Mouse (Mus musculus): ENCODE measurements around the gene A930004D18Rik.
"Not testable (repeated sequence)": the region's sequence is repeated elsewhere in the genome, so short reads cannot be mapped to it uniquely, and the experiment has no call there.

The A930004D18Rik gene

DNA sequence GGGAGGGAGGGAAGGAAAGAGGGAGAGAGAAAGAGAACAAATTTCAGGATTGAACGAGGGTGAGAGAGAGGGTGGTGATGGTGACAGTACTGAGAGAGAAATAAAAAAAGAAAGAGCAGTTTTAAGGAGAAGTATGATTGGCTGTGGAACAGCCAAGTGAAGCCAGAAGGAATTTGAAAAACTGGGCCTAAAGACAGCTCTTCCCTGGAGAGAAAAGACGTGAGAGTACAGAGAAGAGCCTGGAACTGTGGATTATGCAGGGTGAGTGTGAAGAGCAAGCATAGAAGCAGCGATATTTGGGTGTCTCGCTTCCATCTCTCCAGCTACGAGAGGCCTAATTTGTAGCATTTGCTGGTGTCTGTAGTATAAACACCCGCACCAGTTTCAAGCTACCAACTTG is 26.3 kb downstream of the A930004D18Rik start:
- no peak for DNase-seq (ENCODE audit: low spot score)

DNA sequence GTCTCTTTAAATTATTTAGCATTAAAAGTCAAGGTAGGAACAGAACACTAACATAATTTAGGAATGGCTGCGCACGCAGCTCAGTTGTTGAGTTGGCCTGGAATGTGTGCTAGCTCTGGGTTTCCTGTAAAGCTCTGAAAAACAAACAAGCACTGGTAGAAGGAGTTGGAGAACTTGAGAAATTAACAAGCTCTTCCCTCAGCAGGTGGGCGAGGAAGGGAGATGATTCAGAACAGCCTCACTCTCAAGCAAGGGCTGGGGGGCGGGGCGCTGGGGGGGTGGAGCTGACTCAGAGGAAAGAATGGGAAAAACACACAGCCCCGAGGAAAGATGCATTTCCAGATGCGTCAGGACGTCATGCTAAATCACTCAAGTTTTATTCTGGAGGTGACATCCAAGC is 32.4 kb downstream of the A930004D18Rik start:
- DNase-seq (ENCODE audit: low spot score), result no peak

DNA sequence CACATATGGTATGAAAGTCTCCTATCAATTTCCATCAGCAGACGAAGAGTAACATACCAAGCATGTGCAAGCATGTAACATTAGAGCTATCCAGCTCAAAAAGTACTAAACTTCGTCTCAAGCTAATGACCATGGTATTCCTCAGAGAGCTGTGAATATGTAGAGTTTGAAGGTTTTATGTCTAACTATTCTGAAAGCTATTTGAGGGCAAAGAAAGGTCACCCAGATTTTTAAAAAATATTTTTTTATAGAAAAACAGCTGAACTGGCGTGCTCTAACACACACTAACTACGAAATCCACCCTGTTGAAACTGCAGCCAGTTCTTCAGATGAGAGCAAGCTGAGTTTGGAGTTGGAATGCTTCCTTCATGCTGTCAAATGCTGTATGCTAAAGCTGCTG is 33.3 kb downstream of the A930004D18Rik start:
- no peak for DNase-seq (ENCODE audit: low spot score)

DNA sequence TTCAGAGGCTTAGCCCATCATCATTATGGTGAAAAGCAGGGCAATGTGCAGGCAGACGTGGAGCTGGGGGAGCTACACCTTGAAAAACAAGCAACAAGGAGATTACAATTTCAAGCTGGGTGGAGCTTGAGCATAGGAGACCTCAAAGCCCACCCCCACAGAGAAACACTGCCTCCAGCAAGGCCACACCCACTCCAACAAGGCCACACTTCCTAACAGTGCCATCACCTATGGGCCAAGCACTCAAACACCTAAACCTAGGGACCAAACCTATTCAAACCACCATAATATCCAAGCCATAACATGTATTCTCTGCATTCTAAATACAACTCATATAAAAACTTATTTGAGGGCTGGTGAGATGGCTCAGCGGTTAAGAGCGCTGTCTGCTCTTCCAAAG is 35.2 kb downstream of the A930004D18Rik start:
- no peak for DNase-seq (ENCODE audit: low spot score)

DNA sequence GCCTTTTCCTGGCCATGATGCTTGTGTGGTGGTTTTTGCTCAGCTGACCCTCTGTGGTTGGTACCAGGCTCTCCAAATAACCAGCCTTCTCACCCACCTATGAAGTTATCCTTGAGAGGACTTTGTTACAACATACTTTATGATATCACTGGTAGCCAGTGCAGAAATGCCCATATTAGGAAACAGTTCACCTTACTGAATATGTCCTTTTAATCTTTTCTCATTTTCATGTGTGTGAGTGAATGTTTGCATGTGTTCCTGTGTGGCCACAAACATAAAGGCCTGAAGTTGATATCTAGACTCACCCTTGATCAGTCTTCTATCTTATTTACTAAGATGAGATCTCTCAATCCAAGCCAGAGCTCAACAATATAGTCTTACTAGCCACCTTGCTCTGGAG is 40.7 kb downstream of the A930004D18Rik start, which contains the start of gene H2al2a:
TSS of gene H2al2a (minus strand) at position 101 of the 400 bp plus-strand sequence.
- no peak for DNase-seq (ENCODE audit: low spot score)

DNA sequence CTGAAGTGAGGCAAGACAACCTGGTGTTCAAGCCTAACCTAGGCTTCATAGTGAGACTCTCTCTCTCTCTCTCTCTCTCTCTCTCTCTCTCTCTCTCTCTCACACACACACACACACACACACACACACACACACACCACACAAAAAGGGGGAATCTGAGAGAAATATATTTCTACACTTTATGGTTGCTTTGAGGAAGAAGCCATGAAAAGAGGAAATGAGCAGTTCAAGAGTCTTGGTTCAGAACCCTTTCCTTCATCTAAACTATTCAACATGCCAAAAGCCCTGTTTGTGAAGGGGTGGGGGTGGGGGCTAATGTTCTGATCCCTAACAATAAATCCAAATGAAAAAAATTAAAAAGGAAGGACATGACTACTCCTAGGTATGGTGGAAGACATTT is 48.0 kb downstream of the A930004D18Rik start:
- no peak for DNase-seq (ENCODE audit: low spot score)

DNA sequence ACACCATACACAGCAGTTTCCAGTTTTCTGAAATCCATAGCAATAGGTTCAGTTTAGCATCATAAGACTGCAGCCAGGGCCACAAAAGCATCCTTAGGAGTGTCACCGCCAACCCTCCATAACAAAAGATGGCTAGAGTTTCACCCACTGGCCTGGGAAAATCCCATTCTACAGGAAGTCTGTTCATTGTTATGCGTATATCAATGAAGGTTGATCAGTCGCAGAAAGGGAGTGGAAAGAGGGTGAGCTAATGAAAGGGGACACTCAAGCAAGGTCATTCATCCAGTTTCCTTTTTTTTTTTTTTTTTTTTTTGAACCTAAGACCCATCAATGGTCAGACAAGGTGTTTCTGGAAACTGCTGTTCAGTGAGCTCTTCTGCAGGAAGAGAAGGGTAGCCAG is 48.4 kb downstream of the A930004D18Rik start:
- no peak for DNase-seq (ENCODE audit: low spot score)

DNA sequence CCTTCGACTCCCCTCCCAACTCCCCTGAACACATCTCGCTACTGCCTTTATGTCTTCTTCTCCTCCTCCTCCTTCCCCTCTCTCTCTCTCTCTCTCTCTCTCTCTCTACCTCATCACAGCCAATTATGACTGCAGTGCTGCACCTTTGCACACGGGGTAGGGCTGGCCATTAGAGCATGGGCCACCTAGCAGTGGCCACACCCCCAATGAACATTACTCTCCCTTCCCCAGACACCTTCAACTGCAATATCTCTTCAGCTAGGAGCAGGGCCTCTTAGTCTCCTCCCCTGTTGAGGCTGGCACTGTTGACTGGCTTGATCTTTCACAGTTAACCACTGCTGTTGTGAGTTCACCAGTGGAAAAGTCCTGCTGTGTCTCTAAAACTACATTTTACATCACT is 50.8 kb downstream of the A930004D18Rik start:
- no peak for DNase-seq (ENCODE audit: low spot score)

DNA sequence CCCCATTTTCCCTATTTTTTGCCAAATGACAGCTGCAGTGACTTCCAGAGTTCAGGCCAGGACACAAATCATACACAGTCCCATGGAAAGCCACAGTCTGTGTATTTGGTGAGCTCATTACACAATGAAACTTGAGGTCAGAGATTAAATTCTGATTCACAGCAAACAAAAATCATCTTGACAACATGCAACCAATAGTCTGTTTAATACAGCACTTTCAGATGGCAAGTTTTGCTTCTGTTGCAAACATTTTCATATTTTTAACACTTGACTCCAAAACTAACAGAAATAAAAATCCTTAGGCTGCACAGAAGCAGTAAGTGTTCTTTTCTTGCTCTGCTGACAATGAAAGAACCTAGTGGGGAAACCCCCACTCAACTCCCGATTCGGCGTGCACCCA is 52.8 kb downstream of the A930004D18Rik start:
- no peak for DNase-seq (ENCODE audit: low spot score)

DNA sequence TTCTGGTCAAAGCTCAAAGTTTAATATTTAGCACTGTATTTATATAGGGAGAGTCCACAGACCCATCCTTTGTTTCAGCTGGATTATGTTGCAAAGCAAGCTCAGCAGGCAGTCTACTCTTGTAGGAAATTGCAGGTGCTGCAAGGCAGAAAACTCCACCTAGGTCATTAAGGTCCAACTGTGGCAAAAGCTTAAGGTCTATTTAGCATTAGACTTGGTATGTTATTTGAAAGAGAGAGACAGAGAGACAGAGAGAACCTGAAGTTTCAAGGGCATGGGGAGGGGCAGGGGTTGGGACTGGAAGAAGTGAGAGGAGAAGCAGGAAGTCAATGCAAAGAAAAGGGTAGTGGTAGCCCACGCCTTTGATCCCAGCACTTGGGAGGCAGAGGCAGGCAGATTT is 54.8 kb downstream of the A930004D18Rik start:
- no peak for DNase-seq (ENCODE audit: low spot score)

DNA sequence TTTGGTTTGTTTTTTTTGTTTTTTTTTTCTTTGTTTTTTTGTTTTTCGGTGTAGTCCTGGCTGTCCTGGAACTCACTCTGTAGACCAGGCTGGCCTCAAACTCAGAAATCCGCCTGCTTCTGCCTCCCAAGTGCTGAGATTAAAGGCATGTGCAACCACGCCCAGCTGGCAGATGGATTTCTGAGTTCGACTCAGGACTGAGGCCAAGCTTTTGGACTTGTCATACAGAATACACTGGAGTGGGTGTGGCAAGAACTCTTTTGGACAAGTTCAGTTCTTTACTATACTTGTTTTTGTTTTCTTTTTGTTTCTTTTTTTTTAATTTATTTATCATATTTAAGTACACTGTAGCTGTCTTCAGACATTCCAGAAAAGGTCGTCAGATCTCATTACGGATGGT is 58.8 kb downstream of the A930004D18Rik start:
- no peak for DNase-seq (ENCODE audit: low spot score)

DNA sequence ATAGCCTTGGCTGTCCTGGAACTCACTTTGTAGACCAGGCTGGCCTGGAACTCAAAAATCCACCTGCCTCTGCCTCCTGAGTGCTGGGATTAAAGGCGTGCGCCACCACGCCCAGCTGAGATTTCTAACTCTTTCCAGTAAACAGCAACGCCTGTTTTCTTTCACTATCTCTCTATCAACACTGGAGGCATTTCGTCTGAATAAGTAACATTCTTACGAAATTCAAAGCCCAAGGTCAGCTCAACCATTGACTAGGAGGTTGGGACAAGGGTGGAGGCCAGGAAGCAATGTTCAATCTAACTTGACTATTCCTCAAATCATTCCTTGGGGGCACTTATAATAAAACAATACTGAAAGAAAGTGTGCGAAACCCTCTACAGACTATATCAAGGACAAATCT is 59.3 kb downstream of the A930004D18Rik start:
- DNase-seq (ENCODE audit: low spot score), result not testable (repeated sequence)

DNA sequence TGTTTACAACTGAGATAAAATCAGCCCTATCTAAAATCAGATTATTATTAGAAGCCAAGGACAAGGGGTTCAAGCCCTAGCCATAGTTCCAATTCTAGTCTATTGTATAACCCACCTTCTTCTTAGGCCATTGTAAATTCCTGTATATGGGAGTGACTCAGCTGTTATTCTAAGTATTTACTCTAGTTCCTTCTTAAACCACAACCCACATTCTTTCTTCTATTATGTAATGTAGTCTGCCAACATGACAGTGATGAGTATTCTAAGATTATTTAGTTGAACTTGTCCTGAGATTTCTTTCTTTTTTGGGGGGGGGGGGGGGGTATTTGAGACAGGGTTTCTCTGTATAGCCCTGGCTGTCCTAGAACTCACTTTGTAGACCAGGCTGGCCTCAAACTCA is 59.9 kb downstream of the A930004D18Rik start:
- DNase-seq (ENCODE audit: low spot score), result not testable (repeated sequence)

DNA sequence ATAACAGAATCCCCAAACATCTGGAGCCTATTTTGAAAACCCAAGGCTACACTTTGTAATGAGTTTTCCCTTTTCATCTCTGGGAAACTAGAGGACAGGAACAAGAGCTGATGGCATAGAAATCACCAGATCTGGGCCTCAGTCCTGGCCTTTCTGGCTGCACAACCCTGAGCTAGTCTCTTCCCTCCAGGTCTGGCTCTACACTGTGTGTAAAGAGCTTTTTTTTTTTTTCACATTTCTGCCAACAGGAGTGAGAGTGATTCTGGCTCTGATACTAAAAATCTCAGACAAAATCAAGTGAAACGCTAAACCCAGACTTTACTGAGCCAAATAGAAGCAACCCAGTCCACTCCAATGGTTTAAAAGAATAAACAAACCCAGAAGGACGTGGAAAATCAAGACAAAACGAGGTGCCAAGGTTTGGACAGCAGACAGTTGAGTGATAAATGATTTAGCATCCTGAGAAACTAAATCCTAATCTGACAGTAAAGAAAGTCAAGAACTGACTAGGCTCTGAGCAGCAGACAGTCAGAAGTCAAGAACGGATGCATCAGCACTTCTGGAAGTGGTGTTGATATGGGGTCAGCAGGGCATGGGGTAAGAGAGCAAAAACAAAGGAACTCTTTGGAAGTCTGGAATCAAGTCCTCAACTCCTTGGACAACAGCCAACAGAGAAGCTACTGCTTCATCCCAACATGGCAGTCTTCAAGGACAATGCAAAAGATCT is 61.8 kb downstream of the A930004D18Rik start:
- DNase-seq (ENCODE audit: low spot score), result no peak

Measured in ovary, postnatal 10 days (tissue).